Mouse (Mus musculus): Measurements from ENCODE around the gene Usp42. TPM values are rescaled to one million over a fixed set of nuclear protein-coding genes. Genes with fewer than 3 reads are reported as not detected.

The Usp42 gene
- total RNA-seq (2014; rRNA removed): 2.7 and 3.0 TPM in 2 replicates
- polyA plus RNA-seq (2012; rRNA removed): 2.0 and 3.1 TPM in 2 replicates

- WGBS: 3% methylated on average over 82 of the region's 82 CpGs
Measured at GRCm38 (mm10) chr5:143732180-143732891, at the start of gene Usp42. TSS of gene Usp42 (minus strand) at chr5:143732280.

GRCm38 (mm10) chr5:143760508-143760907, 28.4 kb upstream of the Usp42 start:
- TF ChIP-seq POLR2A (IDR thresholded peaks at IDR 0.05; ENCODE audit: extremely low read depth, insufficient read depth, low read length): no peak
- TF ChIP-seq CTCF (IDR thresholded peaks at IDR 0.05; ENCODE audit: low read depth, low read length): no peak
- no peaks in the 10 kb centered on the region for H3K27me3 ChIP-seq (ENCODE audit: control insufficient read depth, insufficient read depth, low read length)
- no peak overlapping the region for H3K27ac ChIP-seq (replicated peaks; ENCODE audit: insufficient read depth, low read depth, low read length)
- no peaks in the 10 kb centered on the region for H3K36me3 ChIP-seq (ENCODE audit: control insufficient read depth, insufficient read depth, low read length)
- no peaks in the 10 kb centered on the region for H3K4me1 ChIP-seq (ENCODE audit: control insufficient read depth, insufficient read depth, low read length)
- WGBS: 90% methylated on average over 3 of the region's 3 CpGs
- DNase-seq (ENCODE audit: extremely low read depth, low read depth, low spot score): no peak
- no peak overlapping the region for H3K4me3 ChIP-seq (ENCODE audit: insufficient read depth, low read depth, low read length)
- no peaks in the 10 kb centered on the region for H3K79me2 ChIP-seq (ENCODE audit: control insufficient read depth, insufficient read depth, low read length)
- no peak overlapping the region for H3K9ac ChIP-seq (ENCODE audit: low read depth, low read length)

More at GRCm38 (mm10) chr5:143732180-143732891, at the start of gene Usp42:
- H3K4me3 ChIP-seq (ENCODE audit: insufficient read depth, low read depth, low read length): peak within 1 kb of the TSS; percentile 81
- H3K36me3 ChIP-seq (ENCODE audit: control insufficient read depth, insufficient read depth, low read length): peaks cover 4% of the 10 kb centered on the region; the same call in 1 of the 2 replicates
- H3K27ac ChIP-seq (replicated peaks; ENCODE audit: insufficient read depth, low read depth, low read length): peak within 1 kb of the TSS; percentile 70
- H3K79me2 ChIP-seq (ENCODE audit: control insufficient read depth, insufficient read depth, low read length): peaks cover 6% of the 10 kb centered on the region; the same call in 1 of the 2 replicates
- peak within 1 kb of the TSS; percentile 93 for H3K9ac ChIP-seq (ENCODE audit: low read depth, low read length)
- no peaks in the 10 kb centered on the region for H3K27me3 ChIP-seq (ENCODE audit: control insufficient read depth, insufficient read depth, low read length)
- peak; percentile 88 for DNase-seq (ENCODE audit: extremely low read depth, low read depth, low spot score)
- peaks cover 6% of the 10 kb centered on the region; the same call in 1 of the 2 replicates for H3K4me1 ChIP-seq (ENCODE audit: control insufficient read depth, insufficient read depth, low read length)
- peak; percentile 92 for TF ChIP-seq POLR2A (IDR thresholded peaks at IDR 0.05; ENCODE audit: extremely low read depth, insufficient read depth, low read length)
- peak; percentile 62 for TF ChIP-seq CTCF (IDR thresholded peaks at IDR 0.05; ENCODE audit: low read depth, low read length)

GRCm38 (mm10) chr5:143759554-143759953, 27.5 kb upstream of the Usp42 start:
- no peaks in the 10 kb centered on the region for H3K36me3 ChIP-seq (ENCODE audit: control insufficient read depth, insufficient read depth, low read length)
- H3K79me2 ChIP-seq (ENCODE audit: control insufficient read depth, insufficient read depth, low read length): no peaks in the 10 kb centered on the region
- WGBS: 85% methylated on average over 8 of the region's 8 CpGs
- no peak for TF ChIP-seq POLR2A (IDR thresholded peaks at IDR 0.05; ENCODE audit: extremely low read depth, insufficient read depth, low read length)
- TF ChIP-seq CTCF (IDR thresholded peaks at IDR 0.05; ENCODE audit: low read depth, low read length): no peak
- no peak overlapping the region for H3K27ac ChIP-seq (replicated peaks; ENCODE audit: insufficient read depth, low read depth, low read length)
- H3K4me1 ChIP-seq (ENCODE audit: control insufficient read depth, insufficient read depth, low read length): no peaks in the 10 kb centered on the region
- no peaks in the 10 kb centered on the region for H3K27me3 ChIP-seq (ENCODE audit: control insufficient read depth, insufficient read depth, low read length)
- no peak for DNase-seq (ENCODE audit: extremely low read depth, low read depth, low spot score)
- no peak overlapping the region for H3K4me3 ChIP-seq (ENCODE audit: insufficient read depth, low read depth, low read length)
- no peak overlapping the region for H3K9ac ChIP-seq (ENCODE audit: low read depth, low read length)

GRCm38 (mm10) chr5:143757755-143758443, 25.8 kb upstream of the Usp42 start:
- Histone ChIP-seq H3K27me3 (ENCODE audit: control insufficient read depth, insufficient read depth, low read length) (no peaks in the 10 kb centered on the region), H3K4me3 (ENCODE audit: insufficient read depth, low read depth, low read length) (peak overlapping the region; percentile 55), H3K4me1 (ENCODE audit: control insufficient read depth, insufficient read depth, low read length) (no peaks in the 10 kb centered on the region), H3K79me2 (ENCODE audit: control insufficient read depth, insufficient read depth, low read length) (no peaks in the 10 kb centered on the region), H3K36me3 (ENCODE audit: control insufficient read depth, insufficient read depth, low read length) (no peaks in the 10 kb centered on the region), H3K27ac (replicated peaks; ENCODE audit: insufficient read depth, low read depth, low read length) (no peak overlapping the region), H3K9ac (ENCODE audit: low read depth, low read length) (peak overlapping the region; percentile 37; the same call in 1 of the 2 replicates)
- 17% methylated on average over 28 of the region's 28 CpGs for WGBS
- TF ChIP-seq POLR2A (IDR thresholded peaks at IDR 0.05; ENCODE audit: extremely low read depth, insufficient read depth, low read length) (no peak), CTCF (IDR thresholded peaks at IDR 0.05; ENCODE audit: low read depth, low read length) (no peak)
- DNase-seq (ENCODE audit: extremely low read depth, low read depth, low spot score): peak; percentile 78

- Histone ChIP-seq H3K36me3 (ENCODE audit: control insufficient read depth, insufficient read depth, low read length) (no peaks in the 10 kb centered on the region), H3K4me1 (ENCODE audit: control insufficient read depth, insufficient read depth, low read length) (no peaks in the 10 kb centered on the region), H3K79me2 (ENCODE audit: control insufficient read depth, insufficient read depth, low read length) (no peaks in the 10 kb centered on the region), H3K4me3 (ENCODE audit: insufficient read depth, low read depth, low read length) (no peak overlapping the region), H3K27me3 (ENCODE audit: control insufficient read depth, insufficient read depth, low read length) (no peaks in the 10 kb centered on the region), H3K27ac (replicated peaks; ENCODE audit: insufficient read depth, low read depth, low read length) (no peak overlapping the region), H3K9ac (ENCODE audit: low read depth, low read length) (no peak overlapping the region)
- no peak for TF ChIP-seq CTCF (IDR thresholded peaks at IDR 0.05; ENCODE audit: low read depth, low read length)
- no peak for TF ChIP-seq POLR2A (IDR thresholded peaks at IDR 0.05; ENCODE audit: extremely low read depth, insufficient read depth, low read length)
- 89% methylated on average over 9 of the region's 9 CpGs for WGBS
- DNase-seq (ENCODE audit: extremely low read depth, low read depth, low spot score): no peak
Measured at GRCm38 (mm10) chr5:143755529-143756141, 23.6 kb upstream of the Usp42 start.

Data from liver, adult 2 months (tissue).